Mouse (Mus musculus): Measurements from ENCODE around the gene Ptbp1. TPM values are rescaled to one million over a fixed set of nuclear protein-coding genes. Genes with fewer than 3 reads are reported as not detected.

Gene Ptbp1
- polyA plus RNA-seq, 1 experiment from 2014 or later: 371 TPM

- H3K4me3 ChIP-seq (ENCODE audit: low read length): no peak overlapping the region
- H3K4me1 ChIP-seq (replicated peaks; ENCODE audit: control insufficient read depth, insufficient read depth, low read length): peaks cover 3% of the 10 kb centered on the region; the same call in 1 of the 2 replicates
- no peaks in the 10 kb centered on the region for H3K36me3 ChIP-seq (ENCODE audit: control insufficient read depth, insufficient read depth, low read length)
- no peaks in the 10 kb centered on the region for H3K9me3 ChIP-seq (ENCODE audit: control insufficient read depth, low read length)
- WGBS: 90% methylated on average over 12 of the region's 12 CpGs
- H3K9ac ChIP-seq (ENCODE audit: low read length): no peak overlapping the region
- H3K27me3 ChIP-seq (ENCODE audit: control insufficient read depth, insufficient read depth, low read depth, low read length): no peaks in the 10 kb centered on the region
- H3K27ac ChIP-seq (ENCODE audit: low read length): no peak overlapping the region
- no peak for ATAC-seq (ENCODE audit: low read depth)
- H3K4me2 ChIP-seq (ENCODE audit: low read depth, low read length): no peak overlapping the region
Measured at GRCm38 (mm10) chr10:79815671-79816494, 38.3 kb upstream of the Ptbp1 start.

GRCm38 (mm10) chr10:79817111-79817510 lies 37.1 kb upstream of the Ptbp1 start:
- no peak for ATAC-seq (ENCODE audit: low read depth)
- Histone ChIP-seq H3K36me3 (ENCODE audit: control insufficient read depth, insufficient read depth, low read length) (no peaks in the 10 kb centered on the region), H3K4me3 (ENCODE audit: low read length) (no peak overlapping the region), H3K9me3 (ENCODE audit: control insufficient read depth, low read length) (no peaks in the 10 kb centered on the region), H3K4me2 (ENCODE audit: low read depth, low read length) (no peak overlapping the region), H3K4me1 (replicated peaks; ENCODE audit: control insufficient read depth, insufficient read depth, low read length) (peaks cover 3% of the 10 kb centered on the region; the same call in 1 of the 2 replicates), H3K27me3 (ENCODE audit: control insufficient read depth, insufficient read depth, low read depth, low read length) (no peaks in the 10 kb centered on the region), H3K27ac (ENCODE audit: low read length) (no peak overlapping the region), H3K9ac (ENCODE audit: low read length) (no peak overlapping the region)
- 83% methylated on average over 2 of the region's 2 CpGs for WGBS

GRCm38 (mm10) chr10:79818225-79818624 lies 36.0 kb upstream of the Ptbp1 start:
- Histone ChIP-seq H3K4me1 (replicated peaks; ENCODE audit: control insufficient read depth, insufficient read depth, low read length) (peaks cover 3% of the 10 kb centered on the region; the same call in 1 of the 2 replicates), H3K36me3 (ENCODE audit: control insufficient read depth, insufficient read depth, low read length) (no peaks in the 10 kb centered on the region), H3K4me2 (ENCODE audit: low read depth, low read length) (no peak overlapping the region), H3K9ac (ENCODE audit: low read length) (no peak overlapping the region), H3K27ac (ENCODE audit: low read length) (no peak overlapping the region), H3K9me3 (ENCODE audit: control insufficient read depth, low read length) (no peaks in the 10 kb centered on the region), H3K4me3 (ENCODE audit: low read length) (no peak overlapping the region), H3K27me3 (ENCODE audit: control insufficient read depth, insufficient read depth, low read depth, low read length) (no peaks in the 10 kb centered on the region)
- no peak for ATAC-seq (ENCODE audit: low read depth)
- 52% methylated on average over 4 of the region's 4 CpGs for WGBS

- no peak overlapping the region for H3K9ac ChIP-seq (ENCODE audit: low read length)
- 90% methylated on average over 17 of the region's 17 CpGs for WGBS
- no peak overlapping the region for H3K4me2 ChIP-seq (ENCODE audit: low read depth, low read length)
- H3K4me1 ChIP-seq (replicated peaks; ENCODE audit: control insufficient read depth, insufficient read depth, low read length): peaks cover 6% of the 10 kb centered on the region; the same call in 1 of the 2 replicates
- H3K27me3 ChIP-seq (ENCODE audit: control insufficient read depth, insufficient read depth, low read depth, low read length): no peaks in the 10 kb centered on the region
- ATAC-seq (ENCODE audit: low read depth): no peak
- H3K4me3 ChIP-seq (ENCODE audit: low read length): no peak overlapping the region
- no peaks in the 10 kb centered on the region for H3K9me3 ChIP-seq (ENCODE audit: control insufficient read depth, low read length)
- no peak overlapping the region for H3K27ac ChIP-seq (ENCODE audit: low read length)
- no peaks in the 10 kb centered on the region for H3K36me3 ChIP-seq (ENCODE audit: control insufficient read depth, insufficient read depth, low read length)
Measured at GRCm38 (mm10) chr10:79819606-79820005, 34.6 kb upstream of the Ptbp1 start.

GRCm38 (mm10) chr10:79820277-79820676 lies 34.0 kb upstream of the Ptbp1 start:
- peak overlapping the region; percentile 68 for H3K27ac ChIP-seq (ENCODE audit: low read length)
- no peak overlapping the region for H3K4me3 ChIP-seq (ENCODE audit: low read length)
- ATAC-seq (ENCODE audit: low read depth): no peak
- H3K4me1 ChIP-seq (replicated peaks; ENCODE audit: control insufficient read depth, insufficient read depth, low read length): peaks cover 6% of the 10 kb centered on the region; the same call in 1 of the 2 replicates
- no peaks in the 10 kb centered on the region for H3K9me3 ChIP-seq (ENCODE audit: control insufficient read depth, low read length)
- peak overlapping the region; percentile 28; the same call in 1 of the 2 replicates for H3K9ac ChIP-seq (ENCODE audit: low read length)
- 78% methylated on average over 8 of the region's 8 CpGs for WGBS
- no peak overlapping the region for H3K4me2 ChIP-seq (ENCODE audit: low read depth, low read length)
- H3K27me3 ChIP-seq (ENCODE audit: control insufficient read depth, insufficient read depth, low read depth, low read length): no peaks in the 10 kb centered on the region
- no peaks in the 10 kb centered on the region for H3K36me3 ChIP-seq (ENCODE audit: control insufficient read depth, insufficient read depth, low read length)

- Histone ChIP-seq H3K4me3 (ENCODE audit: low read length) (no peak within 1 kb of the TSS), H3K4me2 (ENCODE audit: low read depth, low read length) (no peak within 1 kb of the TSS), H3K9ac (ENCODE audit: low read length) (peak within 1 kb of the TSS; percentile 28; the same call in 1 of the 2 replicates), H3K9me3 (ENCODE audit: control insufficient read depth, low read length) (no peaks in the 10 kb centered on the region), H3K36me3 (ENCODE audit: control insufficient read depth, insufficient read depth, low read length) (no peaks in the 10 kb centered on the region), H3K4me1 (replicated peaks; ENCODE audit: control insufficient read depth, insufficient read depth, low read length) (peaks cover 6% of the 10 kb centered on the region; the same call in 1 of the 2 replicates), H3K27ac (ENCODE audit: low read length) (peak within 1 kb of the TSS; percentile 68), H3K27me3 (ENCODE audit: control insufficient read depth, insufficient read depth, low read depth, low read length) (no peaks in the 10 kb centered on the region)
- peak; percentile 47 for ATAC-seq (ENCODE audit: low read depth)
- WGBS: 57% methylated on average over 11 of the region's 11 CpGs
Measured at GRCm38 (mm10) chr10:79820782-79821181, 33.4 kb upstream of the Ptbp1 start, which contains the start of gene Misp. TSS of gene Misp (plus strand) at chr10:79820989.

GRCm38 (mm10) chr10:79821731-79822130 lies 32.5 kb upstream of the Ptbp1 start:
- Histone ChIP-seq H3K9ac (ENCODE audit: low read length) (no peak overlapping the region), H3K4me3 (ENCODE audit: low read length) (no peak overlapping the region), H3K9me3 (ENCODE audit: control insufficient read depth, low read length) (no peaks in the 10 kb centered on the region), H3K36me3 (ENCODE audit: control insufficient read depth, insufficient read depth, low read length) (no peaks in the 10 kb centered on the region), H3K4me2 (ENCODE audit: low read depth, low read length) (no peak overlapping the region), H3K27me3 (ENCODE audit: control insufficient read depth, insufficient read depth, low read depth, low read length) (no peaks in the 10 kb centered on the region), H3K4me1 (replicated peaks; ENCODE audit: control insufficient read depth, insufficient read depth, low read length) (peaks cover 6% of the 10 kb centered on the region; the same call in 1 of the 2 replicates), H3K27ac (ENCODE audit: low read length) (no peak overlapping the region)
- ATAC-seq (ENCODE audit: low read depth): no peak
- WGBS: 82% methylated on average over 12 of the region's 12 CpGs

GRCm38 (mm10) chr10:79822372-79822771 lies 31.9 kb upstream of the Ptbp1 start:
- Histone ChIP-seq H3K4me2 (ENCODE audit: low read depth, low read length) (peak overlapping the region; percentile 42), H3K9ac (ENCODE audit: low read length) (peak overlapping the region; percentile 56), H3K4me1 (replicated peaks; ENCODE audit: control insufficient read depth, insufficient read depth, low read length) (peaks cover 6% of the 10 kb centered on the region; the same call in 1 of the 2 replicates), H3K4me3 (ENCODE audit: low read length) (peak overlapping the region; percentile 24), H3K27ac (ENCODE audit: low read length) (peak overlapping the region; percentile 17; the same call in 1 of the 2 replicates), H3K36me3 (ENCODE audit: control insufficient read depth, insufficient read depth, low read length) (no peaks in the 10 kb centered on the region), H3K27me3 (ENCODE audit: control insufficient read depth, insufficient read depth, low read depth, low read length) (no peaks in the 10 kb centered on the region), H3K9me3 (ENCODE audit: control insufficient read depth, low read length) (no peaks in the 10 kb centered on the region)
- WGBS: 24% methylated on average over 17 of the region's 17 CpGs
- peak; percentile 81 for ATAC-seq (ENCODE audit: low read depth)

- Histone ChIP-seq H3K9me3 (ENCODE audit: control insufficient read depth, low read length) (no peaks in the 10 kb centered on the region), H3K27ac (ENCODE audit: low read length) (peak overlapping the region; percentile 17; the same call in 1 of the 2 replicates), H3K4me2 (ENCODE audit: low read depth, low read length) (peak overlapping the region; percentile 42), H3K4me3 (ENCODE audit: low read length) (peak overlapping the region; percentile 24; the same call in 1 of the 2 replicates), H3K27me3 (ENCODE audit: control insufficient read depth, insufficient read depth, low read depth, low read length) (no peaks in the 10 kb centered on the region), H3K36me3 (ENCODE audit: control insufficient read depth, insufficient read depth, low read length) (no peaks in the 10 kb centered on the region), H3K4me1 (replicated peaks; ENCODE audit: control insufficient read depth, insufficient read depth, low read length) (peaks cover 6% of the 10 kb centered on the region; the same call in 1 of the 2 replicates), H3K9ac (ENCODE audit: low read length) (no peak overlapping the region)
- no peak for ATAC-seq (ENCODE audit: low read depth)
- WGBS: 66% methylated on average over 6 of the region's 6 CpGs
Measured at GRCm38 (mm10) chr10:79823011-79823410, 31.2 kb upstream of the Ptbp1 start.

Measured in lung, embryonic 16.5 days (tissue).